Mouse (Mus musculus) gonadal fat pad, adult 2 months (tissue): ENCODE data around the gene Cxcl15. TPM values are rescaled to one million over a fixed set of nuclear protein-coding genes. Genes with fewer than 3 reads are reported as not detected.
"Not testable (repeated sequence)": the region's sequence is repeated elsewhere in the genome, so short reads cannot be mapped to it uniquely, and the experiment has no call there.

ENCODE experiments used
- DNase-seq: peaks from one replicate; pipeline ENCODE4 v3.0.0-alpha.2; 2012; ENCODE audit warnings: low read depth
- polyA plus RNA-seq: library from polyadenylated mRNA; depleted of rRNA; stranded (reverse); fragments of >200 nt; gene quantifications from 2 replicates; pipeline ENCODE4 v1.2.3, GENCODE M21; 2012; rRNA removed

The Cxcl15 gene
- polyA plus RNA-seq, 1 experiment, result not detected

DNA sequence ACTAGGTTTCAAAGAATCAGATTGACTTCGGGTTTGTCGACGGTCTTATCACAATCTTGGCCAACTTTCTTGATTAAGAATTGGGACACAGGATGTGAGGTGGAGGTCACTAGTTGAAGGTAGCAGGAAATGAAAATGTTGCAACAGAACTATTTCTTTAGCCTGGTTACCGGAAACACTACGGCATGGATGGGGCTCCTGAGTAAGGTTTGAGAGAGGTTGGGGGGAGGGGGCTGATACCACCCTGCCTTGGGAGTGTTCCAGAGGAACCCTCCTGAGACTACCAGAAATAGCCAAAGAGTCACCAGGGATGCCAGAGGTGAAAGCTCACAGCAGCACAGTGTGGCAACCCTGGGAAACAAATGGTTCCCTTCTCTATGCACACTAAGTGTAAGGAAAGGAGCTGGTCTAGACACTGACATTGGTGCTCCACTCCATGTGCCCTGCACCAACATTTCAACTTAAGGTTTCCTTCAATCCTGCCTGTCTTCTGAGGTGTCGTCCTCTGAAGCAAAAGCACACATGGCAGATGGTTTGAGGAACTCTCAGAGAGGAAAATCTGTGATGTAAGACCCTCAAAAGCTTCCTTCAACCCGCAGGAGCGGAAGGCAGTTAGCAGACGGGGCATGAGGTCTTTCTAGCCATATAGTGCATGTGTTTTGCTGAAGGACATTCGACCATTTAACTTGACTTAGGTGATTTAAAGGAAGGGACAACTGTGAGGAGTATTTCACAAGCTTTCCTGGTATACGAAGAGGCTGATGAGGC is 4.8 kb upstream of the Cxcl15 start:
- no peak for DNase-seq

- DNase-seq, result no peak
These were observed 4.2 kb upstream of the Cxcl15 start for GRCm38 (mm10) chr5:90790074-90790502.

GRCm38 (mm10) chr5:90795392-90795791 is 1.1 kb downstream of the Cxcl15 start:
- not testable (repeated sequence) for DNase-seq

- DNase-seq, result no peak
These were observed 10.2 kb downstream of the Cxcl15 start for GRCm38 (mm10) chr5:90804574-90804973.

DNA sequence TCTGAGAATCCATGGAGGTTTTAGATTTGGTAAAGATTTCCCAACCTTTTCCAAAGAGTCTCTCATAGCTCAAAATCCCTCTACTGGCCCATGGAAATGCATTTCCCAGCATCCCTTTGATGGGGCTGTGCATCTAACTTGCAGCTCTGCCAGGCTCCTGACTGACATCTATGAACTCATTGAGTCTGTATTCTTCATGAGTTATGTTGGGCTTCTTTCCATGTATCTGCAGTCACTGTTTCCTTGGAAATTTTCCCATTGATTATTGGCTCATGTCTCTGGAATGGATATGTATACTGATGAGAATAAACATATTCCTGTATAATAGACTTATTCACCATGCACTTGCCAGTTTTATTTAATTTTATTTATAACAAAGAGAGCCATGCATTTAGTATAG is 11.7 kb downstream of the Cxcl15 start:
- no peak for DNase-seq

DNA sequence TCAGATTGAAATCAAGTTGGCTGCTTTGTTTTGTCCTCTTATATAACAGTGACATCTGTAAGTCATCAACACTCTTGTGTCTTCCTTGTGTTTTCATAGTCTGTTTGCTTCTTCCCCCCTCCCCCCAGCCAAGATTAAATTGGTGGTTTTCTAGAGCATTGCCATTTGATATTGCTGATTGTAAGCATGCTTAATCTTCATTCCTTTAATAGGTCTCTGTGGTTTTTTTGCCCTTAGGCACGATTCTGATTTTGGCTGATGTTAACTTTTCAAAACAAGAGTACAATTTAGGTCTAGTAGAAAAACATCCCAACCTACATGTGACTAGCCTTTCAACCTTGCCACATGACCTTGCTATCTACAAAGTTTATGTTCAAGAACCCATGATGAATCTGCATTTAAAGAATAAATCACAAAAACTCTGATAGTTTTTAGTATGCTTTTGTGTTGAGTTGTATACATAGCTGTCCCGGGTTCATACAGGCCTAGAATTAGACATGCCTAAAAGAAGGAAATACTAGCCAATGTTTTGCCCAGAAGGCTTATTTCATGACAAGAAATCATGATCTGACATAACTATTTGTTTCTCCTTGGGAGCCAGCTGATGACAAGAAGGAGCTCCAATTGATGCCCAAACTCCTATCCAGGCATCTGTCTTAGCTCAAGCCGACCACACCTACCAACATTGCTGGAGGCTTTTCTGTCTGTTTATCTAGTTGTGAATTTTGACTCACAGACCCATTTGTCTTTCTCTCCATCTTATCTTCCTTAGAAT is 13.0 kb downstream of the Cxcl15 start:
- DNase-seq, result no peak

DNA sequence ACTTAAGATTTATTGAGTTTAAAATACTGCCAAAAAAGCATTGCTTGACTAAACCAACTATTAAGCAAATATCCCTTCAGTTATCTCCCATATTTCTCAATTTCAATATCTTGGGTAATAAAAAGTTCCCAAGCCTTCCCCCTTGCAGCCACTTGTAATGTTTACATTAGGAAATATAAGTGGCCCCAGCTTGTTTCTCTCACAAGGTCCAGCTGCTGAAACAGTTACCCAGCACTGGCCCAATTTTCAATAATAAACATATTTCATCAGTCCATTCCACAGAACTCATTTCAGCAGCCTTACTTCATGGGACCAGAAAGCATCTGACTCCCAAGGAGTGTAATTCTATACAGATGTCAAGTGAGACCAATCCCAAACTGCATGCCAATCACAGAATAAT is 25.4 kb downstream of the Cxcl15 start:
- DNase-seq, result no peak

DNA sequence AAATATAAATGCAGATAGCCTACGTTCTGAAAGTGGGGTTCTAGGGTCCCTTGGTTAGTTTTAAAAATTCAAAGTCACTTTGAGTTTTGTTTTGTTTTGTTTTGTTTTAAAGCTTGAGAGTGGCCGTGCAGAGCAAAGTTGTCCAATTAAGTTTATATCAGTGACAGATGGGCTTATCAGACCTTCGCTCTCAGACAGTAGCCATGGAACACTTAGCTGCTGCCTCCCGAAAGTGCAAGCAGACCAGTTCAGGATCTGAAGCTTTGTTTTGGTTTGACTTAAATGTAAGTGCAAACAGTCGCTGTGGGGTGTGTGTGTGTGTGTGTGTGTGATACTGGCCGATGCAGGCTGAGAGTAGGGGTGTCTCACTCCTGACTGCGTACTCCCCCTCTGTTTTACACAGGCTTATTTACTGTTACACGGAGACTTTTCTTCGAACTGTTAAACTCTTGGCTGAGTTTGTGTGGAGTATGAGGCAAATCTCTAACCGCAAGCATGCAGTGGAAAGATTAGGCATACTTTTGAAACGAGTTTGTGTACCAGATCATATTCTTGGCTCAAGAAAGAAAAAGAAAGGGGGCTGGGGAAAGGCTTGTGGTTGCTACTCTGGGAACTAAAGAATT is 37.9 kb downstream of the Cxcl15 start:
- DNase-seq, result no peak

- DNase-seq, result no peak
These were observed 38.5 kb downstream of the Cxcl15 start for GRCm38 (mm10) chr5:90832768-90833388.

DNA sequence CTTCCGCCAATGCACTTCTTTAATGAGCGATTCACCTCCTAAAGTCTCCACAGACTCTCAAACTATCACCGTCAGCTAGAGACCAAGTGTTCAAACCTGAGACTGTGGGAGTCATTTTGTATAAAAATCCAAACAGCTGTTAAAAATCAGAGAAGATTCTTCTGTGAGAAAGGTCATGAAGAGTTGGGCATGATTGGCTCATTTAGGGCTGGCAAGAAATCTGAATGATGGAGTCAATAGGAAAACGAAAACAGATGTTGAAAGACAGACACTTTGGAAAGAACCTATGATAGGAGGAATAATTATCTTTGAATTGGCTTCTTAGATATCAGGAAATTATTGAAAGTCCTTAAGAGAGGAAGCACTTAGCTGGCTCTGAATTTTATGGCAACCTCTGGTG is 40.1 kb downstream of the Cxcl15 start:
- DNase-seq, result no peak

DNA sequence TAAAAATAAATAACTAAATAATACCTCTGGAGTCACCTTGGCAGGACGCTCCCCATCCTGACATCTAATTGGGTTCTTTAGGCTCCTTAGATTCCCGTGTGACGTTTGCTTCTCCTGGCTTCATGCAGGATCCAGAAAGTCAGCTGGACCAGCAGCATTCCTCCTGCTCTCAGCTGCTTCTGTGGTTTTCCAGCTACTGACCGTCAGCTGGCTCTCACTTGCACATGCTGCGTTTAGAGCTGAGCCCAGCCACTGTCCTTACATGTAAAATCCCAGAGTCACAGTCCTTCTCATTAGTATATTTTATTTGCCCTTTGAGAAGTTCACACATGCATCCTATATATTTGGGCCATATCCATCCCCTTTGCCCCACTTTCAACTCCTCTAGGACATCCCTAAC is 44.2 kb downstream of the Cxcl15 start:
- DNase-seq, result no peak

GRCm38 (mm10) chr5:90840902-90841869 is 46.9 kb downstream of the Cxcl15 start:
- no peak for DNase-seq

DNA sequence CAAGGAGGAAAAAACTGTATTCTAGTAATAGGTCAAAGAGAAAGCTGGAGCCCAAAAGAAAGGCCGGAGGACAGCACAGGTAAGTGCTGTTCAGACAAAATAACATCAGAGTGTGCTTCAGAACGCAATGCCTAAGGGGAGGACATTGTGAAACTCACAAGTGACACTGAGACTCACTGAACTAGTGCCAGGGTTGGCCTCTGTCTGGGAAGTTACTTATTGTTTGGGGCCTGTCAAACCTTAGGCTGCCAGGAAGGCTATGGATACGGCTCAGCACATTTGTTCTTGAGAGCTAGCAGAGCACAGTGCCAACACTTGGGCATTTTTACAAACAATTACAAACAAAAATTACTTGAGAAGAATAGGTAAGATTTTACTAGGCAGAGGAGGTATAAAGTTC is 49.6 kb downstream of the Cxcl15 start:
- DNase-seq, result peak; percentile 63

DNA sequence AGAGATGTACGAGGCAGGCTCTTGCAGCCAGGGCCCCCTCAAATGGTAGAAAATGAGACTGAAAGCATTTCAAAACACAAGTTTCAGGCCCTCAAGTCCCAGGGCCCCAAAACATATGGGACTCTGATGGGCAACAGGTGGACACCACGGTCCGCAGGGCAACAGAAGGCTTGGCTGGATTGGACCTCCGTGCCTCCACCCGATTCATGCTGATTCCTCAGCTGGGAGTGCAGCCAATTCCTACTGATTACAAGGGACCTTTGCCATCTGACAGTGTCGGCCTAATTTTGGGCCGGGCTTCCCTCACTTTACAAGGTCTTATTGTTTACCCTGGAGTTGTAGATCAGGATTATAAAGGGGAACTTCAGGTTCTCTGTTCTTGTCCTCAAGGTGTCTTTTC is 55.8 kb downstream of the Cxcl15 start:
- DNase-seq, result not testable (repeated sequence)

GRCm38 (mm10) chr5:90851391-90851790 is 57.1 kb downstream of the Cxcl15 start:
- DNase-seq, result not testable (repeated sequence)

Other genes with a start within 250 kb of the Cxcl15 start
- gene 5830473C10Rik, start 233.4 kb upstream of the Cxcl15 start, polyA plus RNA-seq, result 0.14 TPM in 2 replicates
- 1.5 and 1.7 TPM in 2 replicates for gene Rassf6, start 153.9 kb upstream of the Cxcl15 start, polyA plus RNA-seq
- 0.24 TPM in 1 of 2 replicates, not detected in the other for gene Cxcl5, start 35.2 kb upstream of the Cxcl15 start, polyA plus RNA-seq
- gene Ppbp, start 26.0 kb upstream of the Cxcl15 start, polyA plus RNA-seq, result 1.0 and 1.9 TPM in 2 replicates
- gene Pf4, start 22.1 kb upstream of the Cxcl15 start, polyA plus RNA-seq, result 65.0 and 73.0 TPM in 2 replicates
- 0.50 TPM in 1 of 2 replicates, not detected in the other for gene Cxcl3, start 8.4 kb upstream of the Cxcl15 start, polyA plus RNA-seq
- 0.69 and 5.4 TPM in 2 replicates for gene Cxcl1, start 96.7 kb downstream of the Cxcl15 start, polyA plus RNA-seq
- gene Cxcl2, start 109.3 kb downstream of the Cxcl15 start, polyA plus RNA-seq, result 1.4 TPM in 1 of 2 replicates, not detected in the other
- 61.1 and 74.6 TPM in 2 replicates for gene Mthfd2l, start 136.6 kb downstream of the Cxcl15 start, polyA plus RNA-seq
- gene Epgn, start 232.9 kb downstream of the Cxcl15 start, polyA plus RNA-seq, result 0.06 and 0.11 TPM in 2 replicates